Mouse (Mus musculus): ENCODE data around the gene Fgfr1op2.

GRCm38 (mm10) chr6:146643184-146643570 lies 66.2 kb downstream of the Fgfr1op2 start:
- TF ChIP-seq CTCF (IDR thresholded peaks at IDR 0.05; ENCODE audit: low read depth, low read length) (no peak), POLR2A (IDR thresholded peaks at IDR 0.05; ENCODE audit: insufficient read depth, low read length) (no peak), EP300 (IDR thresholded peaks at IDR 0.05; ENCODE audit: insufficient read depth, low read depth, low read length) (no peak)
